Mouse (Mus musculus) MEL (cell line): ENCODE measurements at regions not wholly inside any gene's neighbourhood (a gene's known extent, or its start where the extent isn't known, plus 50 kb on each side); places are given as distances from the start of the nearest gene placed in this dataset.

ENCODE experiments used
- CTCF ChIP-seq, 3 experiments: IDR thresholded peaks in 2 of 3; conservative IDR thresholded peaks in 1 of 3; 2 replicates each; pipeline ENCODE4 v1.5.1; 2011 to 2012; ENCODE audit warnings: low read length in 3 of 3, low read depth in 2 of 3, mild to moderate bottlenecking in 2 of 3, improper control_type of control experiment in 1 of 3, inconsistent platforms in 1 of 3, mixed read lengths in 1 of 3, moderate library complexity in 1 of 3; ENCODE audit not compliant: control insufficient read depth in 1 of 3, insufficient read depth in 1 of 3, poor library complexity in 1 of 3, severe bottlenecking in 1 of 3
- MAZ ChIP-seq: IDR thresholded peaks from 2 replicates; pipeline ENCODE4 v1.6.1; 2012; ENCODE audit warnings: low read depth, mild to moderate bottlenecking, inconsistent platforms, low read length, improper control_type of control experiment

DNA sequence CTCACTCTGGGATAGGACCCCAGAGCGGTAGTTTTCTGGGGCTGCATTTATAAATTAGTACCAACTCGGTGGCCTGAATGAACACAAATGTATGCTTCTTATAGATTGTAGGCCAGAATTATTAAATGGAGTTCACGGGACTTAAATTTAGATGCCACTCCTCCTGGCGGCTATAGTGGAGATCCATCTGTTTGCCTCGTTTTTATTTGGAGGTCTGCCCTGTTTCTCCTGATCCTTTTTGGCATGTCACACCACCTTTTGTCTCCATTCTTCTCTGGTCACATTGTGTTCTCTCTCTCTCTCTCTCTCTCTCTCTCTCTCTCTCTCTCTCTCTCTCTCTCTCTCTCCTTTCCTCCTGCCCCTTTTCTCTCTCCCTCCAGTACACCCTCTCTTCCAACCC is 217.5 kb downstream of the Pik3r1 start:
- TF ChIP-seq CTCF (IDR thresholded peaks at IDR 0.05 in 2 of 3, conservative IDR thresholded peaks at IDR 0.05 in 1 of 3; ENCODE audit: control insufficient read depth in 1 of 3, insufficient read depth in 1 of 3, low read depth in 2 of 3, low read length in 3 of 3, poor library complexity in 1 of 3, severe bottlenecking in 1 of 3), result no peak
- no peak for TF ChIP-seq MAZ
